Mouse (Mus musculus) thymus, adult 2 months (tissue): ENCODE results near the gene Hoxc11.

Experiments used
- CTCF ChIP-seq: fragments of 200-500 bp; IDR thresholded peaks from 2 replicates; pipeline ENCODE4 v1.5.1; 2012; ENCODE audit warnings: mild to moderate bottlenecking, control low read depth, low read length, moderate library complexity, borderline replicate concordance; ENCODE audit not compliant: control insufficient read depth, poor library complexity, insufficient read depth; ENCODE audit errors: extremely low read depth
- POLR2A ChIP-seq: fragments of 200-500 bp; IDR thresholded peaks from 2 replicates; pipeline ENCODE4 v1.6.1; 2012; ENCODE audit warnings: mild to moderate bottlenecking, low read length, control low read depth, moderate library complexity; ENCODE audit not compliant: control insufficient read depth, poor library complexity, insufficient read depth; ENCODE audit errors: extremely low read depth

DNA sequence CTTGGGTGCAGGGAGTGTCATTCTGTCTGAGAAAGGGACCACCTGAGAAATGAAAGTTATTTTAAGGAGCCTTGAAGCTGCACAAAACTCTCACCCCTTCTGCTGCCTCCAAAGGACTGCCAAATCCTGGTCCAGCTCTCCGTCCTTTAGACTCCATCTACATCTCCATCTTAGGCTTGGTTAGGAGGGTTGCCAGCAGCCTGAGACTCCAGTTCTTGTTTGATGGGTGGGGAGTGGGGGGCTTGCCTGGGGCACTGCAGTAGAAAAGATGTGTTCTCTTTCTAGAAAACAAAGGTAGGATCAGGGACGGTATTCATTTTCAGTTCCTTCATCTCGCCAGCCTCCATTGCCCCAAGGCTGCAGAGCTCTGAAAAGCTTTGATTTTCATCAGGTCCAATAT, 43.2 kb downstream of the Hoxc11 start:
- TF ChIP-seq POLR2A (no peak), CTCF (no peak)
